Mouse (Mus musculus) ovary, adult 18-20 months (tissue): Measurements from ENCODE around the gene Tcaf3.

Experiments
- DNase-seq: peaks from one replicate; pipeline ENCODE4 v3.0.0; 2022; ENCODE audit warnings: low spot score, mixed read lengths

The Tcaf3 gene

DNA sequence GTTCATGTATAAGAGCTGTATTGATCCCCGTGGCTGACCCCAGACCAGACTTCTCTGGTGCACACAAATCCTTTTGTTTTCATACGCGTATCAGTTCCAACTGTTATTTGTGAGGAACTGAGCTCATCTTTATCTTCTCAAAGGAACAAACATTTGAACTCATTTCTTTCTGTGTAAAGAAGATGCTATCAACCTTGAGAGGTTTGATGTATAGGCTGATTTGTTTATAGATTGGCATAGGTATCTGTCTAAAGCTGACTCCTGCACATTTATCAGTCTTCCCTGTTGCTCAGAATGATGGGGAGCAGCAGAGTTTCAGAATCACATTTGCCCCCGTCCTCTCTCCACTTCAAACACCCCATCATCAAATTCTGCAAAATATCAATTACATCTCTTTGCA, at the start of gene Tcaf3:
Tcaf3 (minus strand) TSS at position 101 of the 400 bp plus-strand sequence.
- no peak for DNase-seq

DNA sequence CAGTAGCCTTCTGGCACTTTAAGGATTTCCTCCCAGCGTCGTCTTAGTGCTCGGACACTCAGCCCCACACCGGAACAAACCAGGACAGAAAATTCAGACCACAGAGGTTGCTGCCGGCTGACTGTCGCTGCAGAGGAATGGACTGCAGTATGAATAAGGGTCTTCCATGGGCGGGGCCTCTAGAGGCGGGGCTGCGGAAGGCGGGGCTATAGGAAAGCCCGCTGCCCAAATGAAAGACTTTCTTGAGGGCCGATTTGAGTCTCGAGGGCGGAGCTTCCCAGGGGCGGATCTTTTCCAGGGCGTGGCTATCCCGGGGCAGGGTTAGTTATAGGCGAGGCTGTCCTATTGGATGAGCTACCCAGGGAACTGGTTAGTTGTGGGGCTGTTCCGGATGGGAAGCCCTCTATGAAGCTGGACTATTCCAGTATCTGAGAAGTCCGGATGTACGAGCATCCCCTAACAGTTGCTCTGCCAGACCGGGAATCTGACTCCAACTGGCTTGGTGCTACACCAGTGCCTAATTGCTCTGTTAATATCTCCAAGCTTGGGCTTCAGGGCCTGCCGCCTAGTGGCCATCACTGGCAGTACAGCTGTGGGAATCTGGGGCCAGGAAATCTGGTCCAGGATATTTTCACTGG, 47.5 kb upstream of the Tcaf3 start, which contains the start of gene Tcaf2:
Tcaf2 (minus strand) TSS at position 343 of the 638 bp plus-strand sequence.
- peak; percentile 87 for DNase-seq

DNA sequence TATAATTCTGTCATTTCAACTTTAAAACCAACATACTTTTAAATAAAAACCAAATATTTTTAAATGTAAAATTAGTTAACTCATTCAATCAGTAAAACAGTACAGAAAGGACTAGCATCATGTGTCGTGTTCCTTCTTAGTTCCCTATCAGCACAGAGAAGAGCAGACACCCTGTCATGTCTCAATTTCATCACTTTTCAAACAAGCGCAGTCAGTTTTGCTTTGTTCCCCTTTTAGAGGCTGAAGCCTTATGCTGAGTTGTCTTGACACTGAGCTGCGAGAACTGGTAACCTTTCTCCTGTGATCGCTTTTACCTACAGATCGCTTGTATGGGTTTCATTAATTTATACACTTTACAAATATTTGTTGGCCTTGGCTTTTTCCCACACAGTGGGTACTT, 36.9 kb upstream of the Tcaf3 start:
- no peak for DNase-seq

GRCm38 (mm10) chr6:42631395-42631794, 33.9 kb upstream of the Tcaf3 start:
- no peak for DNase-seq

DNA sequence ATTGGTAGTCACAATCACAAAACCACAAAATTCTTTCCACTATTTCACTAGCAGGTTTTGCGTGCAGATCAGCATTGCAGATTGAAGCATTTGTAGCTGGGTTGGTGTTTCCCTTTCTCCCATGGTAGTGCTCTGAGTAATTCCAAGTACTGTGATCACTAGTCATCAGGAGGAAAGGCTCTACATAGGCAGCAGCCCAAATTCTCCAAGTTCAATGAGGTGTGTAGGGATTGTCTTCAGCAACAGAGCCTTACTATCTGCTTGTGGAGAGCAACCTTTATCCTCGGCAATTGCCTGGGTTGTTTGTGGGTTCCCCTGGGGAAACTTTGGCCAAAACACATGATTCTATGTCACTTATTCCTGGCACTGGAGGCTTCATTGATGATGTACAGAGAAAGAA, 19.4 kb upstream of the Tcaf3 start:
- no peak for DNase-seq

DNA sequence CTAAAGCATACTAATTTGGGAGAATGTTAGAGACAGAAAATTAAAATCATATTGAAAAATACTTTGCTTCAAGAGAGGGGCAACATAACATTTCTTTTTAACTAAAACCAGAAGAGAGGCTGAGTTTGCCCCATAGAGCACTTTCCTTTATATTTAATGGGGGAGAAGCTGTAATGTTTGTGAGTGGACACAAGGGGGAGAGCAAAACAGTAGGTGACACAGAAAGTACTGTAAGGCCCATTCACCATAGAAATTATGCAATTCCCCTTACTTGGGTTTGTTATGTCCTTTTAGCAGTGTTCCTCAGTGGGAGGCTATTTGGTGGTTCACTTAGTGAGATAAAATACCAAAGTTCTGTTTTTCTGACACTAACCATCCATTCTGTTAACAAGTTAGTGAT, 14.7 kb upstream of the Tcaf3 start:
- DNase-seq = no peak

- DNase-seq = no peak
Observed at GRCm38 (mm10) chr6:42610954-42611522, 13.5 kb upstream of the Tcaf3 start.

DNA sequence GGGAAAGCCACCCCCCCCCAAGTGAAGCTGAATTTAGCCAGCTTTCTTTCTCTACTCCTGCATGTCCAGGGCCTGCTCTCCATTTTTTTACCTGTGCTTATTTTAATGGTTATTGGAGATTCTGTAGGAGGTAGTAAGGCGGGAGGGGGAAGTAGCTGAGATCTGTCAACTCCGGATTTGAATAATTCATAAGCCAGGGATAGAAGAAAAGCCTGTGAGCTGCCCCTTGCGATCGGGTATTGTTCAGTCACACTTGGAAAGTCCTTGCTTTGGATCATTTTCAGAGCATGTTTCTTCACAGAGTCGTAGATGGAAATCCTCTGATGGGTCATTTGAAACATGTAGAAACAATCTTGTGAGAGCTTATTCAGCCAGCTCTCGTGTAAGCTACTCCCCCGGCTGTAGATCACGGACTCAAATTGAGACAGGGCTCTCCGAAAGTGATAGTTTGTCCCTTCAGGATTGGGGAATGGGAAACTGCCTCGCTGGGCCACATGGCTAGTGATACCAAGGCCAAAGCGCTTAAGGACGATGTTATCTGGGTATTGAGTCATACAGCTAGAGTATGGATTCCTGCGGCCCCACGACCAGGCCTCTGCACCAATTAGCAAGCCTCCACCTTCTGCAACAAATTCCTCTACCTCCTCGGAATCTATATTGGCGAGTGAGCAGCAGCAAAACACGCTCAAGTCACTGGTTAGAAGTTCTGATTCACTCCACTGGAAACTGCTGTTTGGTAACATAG, 4.2 kb downstream of the Tcaf3 start:
- no peak for DNase-seq

GRCm38 (mm10) chr6:42586569-42586968, 10.9 kb downstream of the Tcaf3 start:
- DNase-seq = no peak

GRCm38 (mm10) chr6:42583488-42583872, 14.0 kb downstream of the Tcaf3 start:
- peak; percentile 12 for DNase-seq

- no peak for DNase-seq
Observed at GRCm38 (mm10) chr6:42582741-42583487, 14.6 kb downstream of the Tcaf3 start.

DNA sequence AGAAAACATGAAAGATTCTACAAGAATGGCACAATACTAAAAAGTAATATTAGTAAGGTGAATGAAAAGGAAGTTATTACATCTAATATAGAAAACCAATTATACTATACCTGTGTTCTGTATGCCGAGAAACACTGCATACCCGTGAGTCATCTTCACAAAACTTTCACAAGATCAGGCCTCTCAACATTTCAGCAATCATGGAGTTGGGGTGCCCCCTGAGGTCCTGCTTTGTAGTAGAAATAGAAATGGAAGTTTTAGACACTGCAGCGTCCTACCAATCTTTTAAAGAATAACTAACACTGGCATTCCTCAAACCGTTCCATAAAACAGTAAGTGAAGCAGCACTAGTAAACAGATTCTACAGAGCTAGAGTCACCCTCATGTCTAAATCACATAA, 18.8 kb downstream of the Tcaf3 start:
- no peak for DNase-seq

- DNase-seq = no peak
Observed at GRCm38 (mm10) chr6:42577433-42577832, 20.1 kb downstream of the Tcaf3 start.

- DNase-seq = no peak
Observed at GRCm38 (mm10) chr6:42568205-42568604, 29.3 kb downstream of the Tcaf3 start.

DNA sequence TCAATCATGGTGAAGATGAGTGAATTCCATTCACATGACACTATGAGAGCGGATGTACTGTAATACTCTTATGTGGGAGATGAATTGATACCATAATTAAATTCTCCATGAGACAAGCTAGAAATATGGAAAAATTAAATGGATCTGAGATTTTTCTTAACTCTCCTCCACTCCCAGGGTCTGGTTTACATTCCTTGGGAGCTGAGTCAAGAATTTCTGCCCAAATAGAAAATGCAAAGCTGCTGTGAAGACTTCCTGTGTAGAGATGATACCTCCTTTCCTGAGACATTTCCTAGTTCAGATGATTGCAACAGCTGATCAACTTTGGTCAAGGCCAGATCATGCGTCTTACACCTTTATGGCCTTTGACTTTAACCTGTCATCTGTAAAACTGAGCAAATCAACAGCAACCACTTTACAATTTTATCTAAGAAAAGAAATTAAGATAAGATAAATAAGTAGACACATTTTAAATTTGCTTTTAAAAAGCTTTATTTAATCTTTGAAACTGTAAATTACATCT, 31.4 kb downstream of the Tcaf3 start:
- no peak for DNase-seq

- no peak for DNase-seq
Observed at GRCm38 (mm10) chr6:42562280-42562679, 35.2 kb downstream of the Tcaf3 start.

GRCm38 (mm10) chr6:42560885-42561284, 36.6 kb downstream of the Tcaf3 start:
- DNase-seq = no peak

DNA sequence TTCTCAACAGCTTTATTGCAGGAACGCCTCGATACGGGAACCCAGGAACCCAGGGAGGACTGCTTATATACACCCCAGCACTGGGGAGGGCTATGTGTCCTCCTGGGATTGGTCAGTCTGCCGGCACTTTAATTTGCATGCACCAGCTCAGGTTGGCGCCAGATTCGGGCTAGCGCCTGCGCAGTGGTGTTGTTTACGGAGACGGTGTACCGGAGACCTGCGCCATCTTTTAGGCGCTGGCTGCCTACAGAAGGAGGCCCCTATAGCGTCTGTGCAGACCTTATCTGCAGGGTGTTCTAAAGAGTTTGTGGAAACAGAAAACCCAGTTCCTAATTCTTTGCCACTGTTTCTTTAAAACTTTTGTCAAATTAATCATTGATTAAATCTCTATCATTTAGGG, 38.9 kb downstream of the Tcaf3 start:
- DNase-seq = no peak

DNA sequence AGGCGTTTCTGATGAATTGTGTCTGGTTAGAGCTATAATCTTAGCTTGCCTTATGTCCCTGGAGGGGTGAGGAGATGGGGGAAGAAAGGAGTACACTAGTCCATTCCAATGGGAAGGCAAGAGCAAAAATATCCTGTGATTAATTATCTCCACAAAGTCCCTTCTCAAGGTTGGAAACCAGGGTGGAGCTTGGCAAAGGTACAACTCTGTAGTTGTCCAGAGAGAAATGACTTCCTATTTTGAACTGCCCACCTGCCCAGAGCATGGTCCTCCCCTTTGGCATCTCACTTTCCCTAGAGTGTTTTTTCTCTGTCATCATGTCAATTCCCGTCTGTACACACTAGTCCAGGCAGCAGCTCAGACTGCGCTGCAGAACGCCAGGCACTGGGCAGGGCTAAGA, 50.0 kb downstream of the Tcaf3 start, which contains the start of gene Olfr455:
Olfr455 (minus strand) TSS at position 127 of the 400 bp plus-strand sequence.
- DNase-seq = no peak

- DNase-seq = no peak
Observed at GRCm38 (mm10) chr6:42546180-42546579, 51.3 kb downstream of the Tcaf3 start.

- no peak for DNase-seq
Observed at GRCm38 (mm10) chr6:42545451-42545885, 52.0 kb downstream of the Tcaf3 start.

- DNase-seq = no peak
Observed at GRCm38 (mm10) chr6:42544846-42545245, 52.6 kb downstream of the Tcaf3 start.
